Mouse (Mus musculus): ENCODE measurements around the gene P4ha1. TPM values are rescaled to one million over a fixed set of nuclear protein-coding genes. Genes with fewer than 3 reads are reported as not detected.
A peak's percentile ranks its signal among the peaks of the same experiment; 100 is the strongest.
"Not testable (repeated sequence)": the region's sequence is repeated elsewhere in the genome, so short reads cannot be mapped to it uniquely, and the experiment has no call there.

P4ha1 gene
- polyA plus RNA-seq, 1 experiment from 2014 or later, result 27.9 TPM

- Histone ChIP-seq H3K36me3 (ENCODE audit: insufficient read depth, low read length) (no peaks in the 10 kb centered on the region), H3K9me3 (replicated peaks; ENCODE audit: low read length) (no peaks in the 10 kb centered on the region), H3K27ac (no peak overlapping the region), H3K4me1 (replicated peaks; ENCODE audit: insufficient read depth, low read length) (no peaks in the 10 kb centered on the region), H3K4me3 (replicated peaks; ENCODE audit: low read depth, low read length) (no peak overlapping the region), H3K4me2 (ENCODE audit: low read length) (no peak overlapping the region), H3K9ac (ENCODE audit: low read depth, low read length) (no peak overlapping the region), H3K27me3 (ENCODE audit: insufficient read depth, low read length) (no peaks in the 10 kb centered on the region)
- DNase-seq (ENCODE audit: low spot score) (no peak), ATAC-seq (replicated peaks; ENCODE audit: low FRiP score, low read depth) (no peak)
- 38% methylated on average over 4 of the region's 4 CpGs for WGBS
- no peak for TF ChIP-seq CTCF (IDR thresholded peaks at IDR 0.05; ENCODE audit: low read depth)
Measured at GRCm38 (mm10) chr10:59391907-59392306, 68.8 kb downstream of the P4ha1 start.

- WGBS, result 94% methylated on average over 9 of the region's 25 CpGs
- not testable (repeated sequence) for H3K9me3 ChIP-seq (replicated peaks; ENCODE audit: low read length)
Measured at GRCm38 (mm10) chr10:59395461-59395860, 72.4 kb downstream of the P4ha1 start, which contains the start of gene Gm10273. TSS of gene Gm10273 (plus strand) at chr10:59395632.

GRCm38 (mm10) chr10:59402899-59403792 is 80.0 kb downstream of the P4ha1 start, which contains the start of gene Pla2g12b:
TSS of gene Pla2g12b (plus strand) at chr10:59403660.
- ATAC-seq (replicated peaks; ENCODE audit: low FRiP score, low read depth), result no peak

More at GRCm38 (mm10) chr10:59395461-59395860, 72.4 kb downstream of the P4ha1 start, which contains the start of gene Gm10273:
- ATAC-seq (replicated peaks; ENCODE audit: low FRiP score, low read depth); H3K27me3 ChIP-seq (ENCODE audit: insufficient read depth, low read length); H3K27ac ChIP-seq; H3K4me1 ChIP-seq (replicated peaks; ENCODE audit: insufficient read depth, low read length); H3K4me3 ChIP-seq (replicated peaks; ENCODE audit: low read depth, low read length); H3K36me3 ChIP-seq (ENCODE audit: insufficient read depth, low read length); H3K9ac ChIP-seq (ENCODE audit: low read depth, low read length); DNase-seq (ENCODE audit: low spot score); H3K4me2 ChIP-seq (ENCODE audit: low read length): not testable (repeated sequence)

GRCm38 (mm10) chr10:59403793-59404149 is 80.7 kb downstream of the P4ha1 start:
- H3K27ac ChIP-seq, result no peak overlapping the region
- DNase-seq (ENCODE audit: low spot score), result no peak

More at GRCm38 (mm10) chr10:59402899-59403792, 80.0 kb downstream of the P4ha1 start, which contains the start of gene Pla2g12b:
- TF ChIP-seq CTCF (IDR thresholded peaks at IDR 0.05; ENCODE audit: low read depth), result no peak
- Histone ChIP-seq H3K9ac (ENCODE audit: low read depth, low read length) (no peak within 1 kb of the TSS), H3K27me3 (ENCODE audit: insufficient read depth, low read length) (no peaks in the 10 kb centered on the region), H3K4me1 (replicated peaks; ENCODE audit: insufficient read depth, low read length) (peaks cover 3% of the 10 kb centered on the region; the same call in 1 of the 2 replicates), H3K9me3 (replicated peaks; ENCODE audit: low read length) (no peaks in the 10 kb centered on the region), H3K36me3 (ENCODE audit: insufficient read depth, low read length) (no peaks in the 10 kb centered on the region), H3K4me3 (replicated peaks; ENCODE audit: low read depth, low read length) (no peak within 1 kb of the TSS), H3K27ac (no peak within 1 kb of the TSS), H3K4me2 (ENCODE audit: low read length) (no peak within 1 kb of the TSS)
- 62% methylated on average over 21 of the region's 21 CpGs for WGBS
- no peak for DNase-seq (ENCODE audit: low spot score)

GRCm38 (mm10) chr10:59408499-59408898 is 85.4 kb downstream of the P4ha1 start:
- H3K36me3 ChIP-seq (ENCODE audit: insufficient read depth, low read length), result no peaks in the 10 kb centered on the region
- DNase-seq (ENCODE audit: low spot score), result peak; percentile 74
- peaks cover 3% of the 10 kb centered on the region; the same call in 1 of the 2 replicates for H3K4me1 ChIP-seq (replicated peaks; ENCODE audit: insufficient read depth, low read length)
- H3K27me3 ChIP-seq (ENCODE audit: insufficient read depth, low read length), result no peaks in the 10 kb centered on the region
- no peak overlapping the region for H3K4me2 ChIP-seq (ENCODE audit: low read length)
- no peak overlapping the region for H3K27ac ChIP-seq
- no peaks in the 10 kb centered on the region for H3K9me3 ChIP-seq (replicated peaks; ENCODE audit: low read length)
- H3K4me3 ChIP-seq (replicated peaks; ENCODE audit: low read depth, low read length), result no peak overlapping the region
- ATAC-seq (replicated peaks; ENCODE audit: low FRiP score, low read depth), result no peak
- TF ChIP-seq CTCF (IDR thresholded peaks at IDR 0.05; ENCODE audit: low read depth), result no peak
- WGBS, result 14% methylated on average over 6 of the region's 6 CpGs
- H3K9ac ChIP-seq (ENCODE audit: low read depth, low read length), result no peak overlapping the region

More at GRCm38 (mm10) chr10:59403793-59404149, 80.7 kb downstream of the P4ha1 start:
- Histone ChIP-seq H3K4me1 (replicated peaks; ENCODE audit: insufficient read depth, low read length) (peaks cover 3% of the 10 kb centered on the region; the same call in 1 of the 2 replicates), H3K36me3 (ENCODE audit: insufficient read depth, low read length) (no peaks in the 10 kb centered on the region), H3K9me3 (replicated peaks; ENCODE audit: low read length) (no peaks in the 10 kb centered on the region), H3K27me3 (ENCODE audit: insufficient read depth, low read length) (no peaks in the 10 kb centered on the region), H3K9ac (ENCODE audit: low read depth, low read length) (no peak overlapping the region), H3K4me3 (replicated peaks; ENCODE audit: low read depth, low read length) (no peak overlapping the region), H3K4me2 (ENCODE audit: low read length) (no peak overlapping the region)
- no peak for TF ChIP-seq CTCF (IDR thresholded peaks at IDR 0.05; ENCODE audit: low read depth)
- 84% methylated on average over 10 of the region's 10 CpGs for WGBS
- ATAC-seq (replicated peaks; ENCODE audit: low FRiP score, low read depth), result no peak

- ATAC-seq (replicated peaks; ENCODE audit: low FRiP score, low read depth) (no peak), DNase-seq (ENCODE audit: low spot score) (no peak)
- 55% methylated on average over 12 of the region's 12 CpGs for WGBS
- Histone ChIP-seq H3K36me3 (ENCODE audit: insufficient read depth, low read length) (no peaks in the 10 kb centered on the region), H3K27ac (no peak overlapping the region), H3K4me1 (replicated peaks; ENCODE audit: insufficient read depth, low read length) (0 out of 2 replicates have a peak, but pooled peaks cover 3% of the 10 kb centered on the region), H3K4me3 (replicated peaks; ENCODE audit: low read depth, low read length) (no peak overlapping the region), H3K27me3 (ENCODE audit: insufficient read depth, low read length) (no peaks in the 10 kb centered on the region), H3K4me2 (ENCODE audit: low read length) (no peak overlapping the region), H3K9me3 (replicated peaks; ENCODE audit: low read length) (no peaks in the 10 kb centered on the region), H3K9ac (ENCODE audit: low read depth, low read length) (no peak overlapping the region)
- TF ChIP-seq CTCF (IDR thresholded peaks at IDR 0.05; ENCODE audit: low read depth), result no peak
Measured at GRCm38 (mm10) chr10:59410264-59410663, 87.2 kb downstream of the P4ha1 start.
